In the genomic region with DNA sequence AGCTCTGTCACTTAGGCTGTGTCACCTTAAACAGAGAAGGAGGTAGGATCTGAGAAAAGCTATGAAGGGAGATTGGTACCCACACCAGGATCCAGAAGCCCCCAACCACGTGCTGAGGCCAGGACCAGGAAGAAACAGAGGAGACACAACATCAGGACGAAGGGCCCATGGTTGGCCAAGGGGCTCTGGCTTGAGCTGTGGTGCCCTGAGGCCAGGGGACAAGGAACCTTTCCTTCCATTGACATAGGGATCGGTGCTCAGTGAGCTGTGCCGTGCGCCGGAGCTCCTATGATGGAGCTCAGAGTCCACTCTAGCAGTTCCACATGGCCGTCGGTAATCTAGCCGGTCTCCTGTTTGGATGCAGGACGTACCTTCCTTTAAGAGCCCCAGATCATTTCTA, we compare ENCODE assay signal across 43 mouse cellular contexts. TPM values are rescaled to one million over a fixed set of nuclear protein-coding genes. Genes with fewer than 3 reads are reported as not detected.
"Had no signal": no experiment of that assay in that cellular context is flagged by ENCODE, and none has a peak within 500 bp of the region (broad histone marks: within the 10 kb centered on the region; RNA-seq: fewer than 3 reads in every experiment).

No protein-coding gene starts in this region.

- H3K4me1 ChIP-seq: liver, embryonic 12.5 days; liver, embryonic 13.5 days; liver, embryonic 15.5 days; megakaryocyte, embryonic 14.5 days; midbrain, embryonic 10.5 days; midbrain, embryonic 12.5 days; midbrain, embryonic 13.5 days; midbrain, embryonic 15.5 days; neural tube, embryonic 12.5 days had no signal

- H3K36me3 ChIP-seq: limb, embryonic 10.5 days; limb, embryonic 12.5 days; limb, embryonic 13.5 days; limb, embryonic 15.5 days; liver, embryonic 12.5 days; liver, embryonic 13.5 days; liver, embryonic 15.5 days; lung, embryonic 15.5 days; midbrain, embryonic 10.5 days; midbrain, embryonic 12.5 days; midbrain, embryonic 13.5 days; midbrain, embryonic 15.5 days; neural tube, embryonic 12.5 days had no signal

- H3K4me3 ChIP-seq: limb, embryonic 10.5 days; limb, embryonic 12.5 days; limb, embryonic 13.5 days; limb, embryonic 15.5 days; liver, embryonic 12.5 days; liver, embryonic 13.5 days; liver, embryonic 15.5 days; lung, embryonic 15.5 days; megakaryocyte, embryonic 14.5 days; midbrain, embryonic 10.5 days; midbrain, embryonic 12.5 days; midbrain, embryonic 13.5 days; midbrain, embryonic 15.5 days; myocyte; neural tube, embryonic 12.5 days had no signal

- H3K9me3 ChIP-seq: limb, embryonic 10.5 days; limb, embryonic 12.5 days; limb, embryonic 13.5 days; limb, embryonic 15.5 days; liver, embryonic 12.5 days; liver, embryonic 13.5 days; liver, embryonic 15.5 days; lung, embryonic 15.5 days; megakaryocyte, embryonic 14.5 days; midbrain, embryonic 10.5 days; midbrain, embryonic 12.5 days; midbrain, embryonic 13.5 days; midbrain, embryonic 15.5 days; neural tube, embryonic 12.5 days had no signal

- H3K27me3 ChIP-seq: limb, embryonic 12.5 days; limb, embryonic 15.5 days; liver, embryonic 15.5 days; lung, embryonic 15.5 days; midbrain, embryonic 13.5 days; midbrain, embryonic 15.5 days; neural tube, embryonic 12.5 days had no signal

- H3K27ac ChIP-seq: limb, embryonic 10.5 days; limb, embryonic 12.5 days; limb, embryonic 13.5 days; limb, embryonic 15.5 days; liver, embryonic 12.5 days; liver, embryonic 13.5 days; liver, embryonic 14.5 days; liver, embryonic 15.5 days; lung, embryonic 15.5 days; macrophage; midbrain, embryonic 10.5 days; midbrain, embryonic 12.5 days; midbrain, embryonic 13.5 days; midbrain, embryonic 15.5 days; neural tube, embryonic 12.5 days had no signal

- DNase-seq: left cerebral cortex, postnatal 4 days; liver; liver, embryonic 13.5 days; liver, postnatal 0 days; lung, adult 18-20 months; lung, adult 2 months; lung, postnatal 10 days; lung, postnatal 14 days; lung, postnatal 36 days; lung, postnatal 4 days; midbrain, embryonic 14.5 days had no signal

RNA-seq across cellular contexts. Expression of a gene that starts 25.3 kb away (rescaled TPM):
- total RNA-seq: left cerebral cortex, postnatal 10 days; liver, adult 2 months; megakaryocyte progenitor cell, adult 5-6 weeks; megakaryocyte, adult 5-6 weeks; megakaryocyte-erythroid progenitor cell, adult 5-6 weeks; midbrain, postnatal 0 days; monocyte, adult 5-6 weeks had no signal
- polyA plus RNA-seq: limb, embryonic 13.5 days; liver, adult 2 months; liver, embryonic 11.5 days; liver, embryonic 12.5 days; liver, embryonic 13.5 days; liver, embryonic 15.5 days; liver, embryonic 16.5 days; lung, embryonic 15.5 days; lung, embryonic 16.5 days; macrophage; midbrain, embryonic 10.5 days; midbrain, embryonic 11.5 days; midbrain, embryonic 14.5 days; neural tube, embryonic 11.5 days; neural tube, embryonic 12.5 days had no signal

RNA-seq across cellular contexts. Expression of a gene that starts 26.3 kb away (rescaled TPM):
- total RNA-seq: left cerebral cortex, postnatal 10 days; left cerebral cortex, postnatal 14 days; left cerebral cortex, postnatal 25 days; left cerebral cortex, postnatal 36 days; left cerebral cortex, postnatal 4 days; liver, adult 2 months; megakaryocyte progenitor cell, adult 5-6 weeks; megakaryocyte, adult 5-6 weeks; megakaryocyte-erythroid progenitor cell, adult 5-6 weeks; monocyte, adult 5-6 weeks had no signal
- polyA plus RNA-seq: liver, adult 2 months; liver, postnatal 0 days; lung, postnatal 0 days; macrophage; myocyte had no signal
